Mouse (Mus musculus) forebrain, embryonic 13.5 days (tissue): ENCODE measurements at regions not wholly inside any gene's neighbourhood (a gene's known extent, or its start where the extent isn't known, plus 50 kb on each side); places are given as distances from the start of the nearest gene placed in this dataset.

Source experiments
- ATAC-seq: fragments of 200-750 bp; cut with Nextera tagmentation; 2 replicates; pipeline ENCODE4 v1.8.0; 2017
- H3K27ac ChIP-seq: fragments of 300-500 bp; sonication (generic); 2 replicates; pipeline ENCODE4 v1.5.1; 2015; ENCODE audit warnings: inconsistent platforms, mild to moderate bottlenecking, moderate library complexity
- H3K27me3 ChIP-seq: fragments of 300-500 bp; sonication (generic); 2 replicates; pipeline ENCODE4 v1.6.1; 2015; ENCODE audit warnings: mild to moderate bottlenecking, inconsistent platforms
- H3K36me3 ChIP-seq: fragments of 300-500 bp; sonication (generic); 2 replicates; pipeline ENCODE4 v1.6.1; 2015; ENCODE audit warnings: mild to moderate bottlenecking, inconsistent platforms; ENCODE audit not compliant: poor library complexity, severe bottlenecking
- H3K4me1 ChIP-seq: fragments of 300-500 bp; sonication (generic); 2 replicates; pipeline ENCODE4 v1.6.1; 2015; ENCODE audit warnings: inconsistent platforms
- H3K4me2 ChIP-seq: fragments of 300-500 bp; sonication (generic); 2 replicates; pipeline ENCODE4 v1.6.1; 2015; ENCODE audit warnings: inconsistent platforms, mild to moderate bottlenecking, moderate library complexity
- H3K4me3 ChIP-seq: fragments of 300-500 bp; sonication (generic); 2 replicates; pipeline ENCODE4 v1.5.1; 2015; ENCODE audit warnings: mild to moderate bottlenecking, inconsistent platforms
- H3K9ac ChIP-seq: fragments of 300-500 bp; sonication (generic); 2 replicates; pipeline ENCODE4 v1.6.1; 2015; ENCODE audit warnings: mild to moderate bottlenecking, inconsistent platforms
- H3K9me3 ChIP-seq: fragments of 300-500 bp; sonication (generic); replicated peaks from 2 replicates; pipeline ENCODE4 v1.6.1; 2016; ENCODE audit warnings: inconsistent platforms
- WGBS: fragments of 180-500 bp; shearing (Covaris S2); methylation state at CpG from one replicate; pipeline ENCODE4 v1.1.7; 2015; 5-methylcytosine and 5-hydroxymethylcytosine counted together

DNA sequence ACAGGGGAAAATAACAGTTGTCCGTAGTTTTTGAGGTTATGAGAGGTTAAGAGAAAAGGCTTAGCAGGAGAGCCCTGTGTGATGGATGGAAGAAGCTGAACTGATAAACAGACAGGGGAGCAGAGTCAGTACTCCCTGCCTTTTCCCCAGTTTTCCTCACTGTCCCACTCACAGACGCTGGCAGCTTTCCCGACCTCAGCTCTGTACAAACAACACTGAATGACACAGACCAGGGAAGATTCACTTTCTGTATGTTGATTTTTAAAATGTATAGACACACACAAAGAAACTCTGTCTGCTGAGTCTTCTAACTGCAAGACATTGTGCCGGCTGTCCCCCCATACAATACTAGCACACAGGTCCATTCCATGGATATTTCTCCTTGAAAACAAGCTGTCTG, 60.3 kb upstream of the Gpc5 start:
- Histone ChIP-seq H3K9me3 (no peaks in the 10 kb centered on the region), H3K4me3 (no peak overlapping the region), H3K27ac (no peak overlapping the region), H3K9ac (no peak overlapping the region), H3K4me1 (no peaks in the 10 kb centered on the region), H3K4me2 (no peak overlapping the region), H3K27me3 (no peaks in the 10 kb centered on the region), H3K36me3 (no peaks in the 10 kb centered on the region)
- WGBS, result 66% methylated on average over 4 of the region's 4 CpGs
- ATAC-seq, result no peak

DNA sequence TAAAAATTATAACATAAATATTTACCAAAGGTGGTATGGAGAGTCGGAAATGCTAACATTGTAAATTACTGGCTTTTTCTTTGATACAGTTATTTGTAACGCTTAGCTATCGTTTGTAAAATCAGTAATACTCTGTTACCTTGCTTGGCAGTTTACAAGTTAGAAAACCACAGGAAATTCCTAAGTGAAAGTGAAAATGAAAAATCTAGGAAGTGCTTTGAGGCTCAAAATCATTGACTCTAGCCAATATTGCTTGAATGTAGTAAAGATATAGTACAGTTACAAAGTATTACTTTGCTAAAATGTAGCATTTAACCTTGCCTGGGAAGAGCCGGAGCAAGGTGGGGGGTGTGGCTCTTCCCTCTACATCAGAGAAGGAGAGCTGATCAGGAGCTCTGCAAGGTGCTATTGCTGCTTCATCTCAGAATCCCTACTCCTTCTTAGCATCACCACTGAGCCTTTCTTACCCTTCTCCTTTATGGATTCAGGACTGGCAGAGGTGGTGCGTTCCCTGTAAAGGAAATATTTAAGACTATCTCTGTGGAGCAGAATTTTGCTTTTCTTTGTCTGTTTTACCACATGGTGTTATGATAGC, 58.5 kb upstream of the Gpc5 start:
- 93% methylated on average over 5 of the region's 5 CpGs for WGBS
- H3K4me1 ChIP-seq, result no peaks in the 10 kb centered on the region
- H3K27ac ChIP-seq, result no peak overlapping the region
- H3K4me2 ChIP-seq, result no peak overlapping the region
- H3K4me3 ChIP-seq, result no peak overlapping the region
- H3K9ac ChIP-seq, result no peak overlapping the region
- no peak for ATAC-seq
- no peaks in the 10 kb centered on the region for H3K9me3 ChIP-seq
- no peaks in the 10 kb centered on the region for H3K27me3 ChIP-seq
- H3K36me3 ChIP-seq, result no peaks in the 10 kb centered on the region

DNA sequence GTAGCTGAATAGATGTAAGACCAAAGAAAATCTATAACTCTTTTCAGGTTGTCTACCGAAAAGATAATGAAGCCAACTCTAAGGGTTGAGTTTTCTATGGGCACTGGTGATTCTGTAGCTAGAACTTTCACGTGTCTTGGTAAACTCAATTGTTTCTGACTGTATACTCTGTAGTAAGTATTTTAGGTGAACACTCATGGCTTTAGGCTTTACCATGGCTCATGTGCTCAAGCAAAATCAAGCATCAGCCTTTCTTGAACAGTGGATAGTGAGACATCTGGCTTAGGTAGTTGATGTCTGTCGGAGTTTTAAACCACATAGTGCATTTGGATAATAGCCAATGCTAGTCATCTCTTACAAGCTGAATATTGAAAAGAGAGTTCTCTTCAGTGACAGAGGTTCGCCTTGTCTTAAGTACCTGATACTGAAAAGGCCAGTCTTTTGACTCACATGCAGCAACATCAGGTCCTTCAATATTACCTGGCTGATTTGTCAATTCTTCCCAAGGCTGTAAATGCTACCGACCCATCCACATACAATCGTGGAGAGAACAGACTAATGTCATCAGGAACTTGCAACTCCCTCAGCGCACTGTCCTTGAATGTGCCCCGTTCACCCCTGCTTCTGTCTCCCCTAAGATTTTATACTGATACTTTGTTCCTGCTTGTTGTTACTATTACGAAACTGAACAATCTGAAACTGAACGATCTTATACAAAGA, 57.1 kb upstream of the Gpc5 start:
- 91% methylated on average over 10 of the region's 10 CpGs for whole genome bisulfite sequencing
- H3K9me3 ChIP-seq, result no peaks in the 10 kb centered on the region

DNA sequence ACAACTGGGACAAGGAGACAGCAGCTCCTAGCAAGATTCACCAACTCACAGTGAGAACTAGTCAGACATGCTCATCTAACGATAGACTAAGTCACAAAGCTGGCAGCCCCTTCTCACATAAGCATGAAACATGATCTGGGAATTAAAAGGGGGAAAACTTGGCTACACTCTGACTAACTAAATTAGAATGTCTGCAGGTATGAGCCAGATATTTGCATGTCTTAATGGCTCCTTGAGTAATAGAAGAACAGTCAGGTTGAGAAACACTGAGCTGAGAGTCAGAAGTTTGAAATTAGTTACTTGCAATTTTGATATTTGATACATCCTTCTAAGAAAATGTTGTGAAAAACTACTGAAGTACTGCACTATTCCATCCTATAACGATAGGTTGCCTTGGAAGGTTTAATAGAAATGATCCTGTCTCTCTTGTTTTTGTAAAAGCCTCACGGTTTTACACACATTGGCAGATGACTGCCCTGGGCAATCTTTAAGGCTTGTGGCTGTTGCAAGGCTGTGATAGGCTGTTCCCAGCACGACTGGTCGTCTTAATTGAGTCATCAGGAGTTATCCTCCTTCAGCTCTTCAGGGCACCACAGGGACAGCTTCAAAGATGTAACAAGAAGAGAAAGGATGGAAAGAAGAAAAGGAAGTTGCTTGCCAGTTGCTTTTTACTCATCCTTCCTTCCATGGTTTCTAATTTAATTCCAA, 54.8 kb upstream of the Gpc5 start:
- 32% methylated on average over 5 of the region's 5 CpGs for WGBS
- no peak for ATAC-seq

More for the DNA sequence above, 57.1 kb upstream of the Gpc5 start:
- Histone ChIP-seq H3K4me2 (no peak overlapping the region), H3K27ac (no peak overlapping the region), H3K36me3 (no peaks in the 10 kb centered on the region), H3K27me3 (peaks cover 5% of the 10 kb centered on the region; the same call in 1 of the 2 replicates), H3K9ac (no peak overlapping the region), H3K4me1 (0 out of 2 replicates have a peak, but pooled peaks cover under 1% of the 10 kb centered on the region), H3K4me3 (no peak overlapping the region)
- ATAC-seq, result no peak

DNA sequence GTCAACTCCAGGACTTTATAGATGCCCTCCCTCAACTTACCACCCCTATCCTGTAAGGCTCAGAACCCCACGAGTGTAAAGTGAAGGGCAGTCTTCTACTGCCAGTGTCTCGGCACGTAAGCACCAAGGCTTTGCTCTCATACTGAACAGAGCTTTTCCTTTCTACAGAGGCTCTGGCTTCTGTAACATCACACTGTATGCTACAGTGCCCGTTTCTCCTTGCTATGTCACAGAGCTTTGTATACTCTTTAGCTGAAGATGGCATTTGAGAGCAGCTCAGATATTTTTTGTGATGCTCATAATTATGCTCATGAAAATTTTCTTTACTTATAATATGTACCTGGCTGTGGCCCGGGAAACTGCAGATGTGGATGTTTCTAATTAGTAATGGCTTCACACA, 53.2 kb upstream of the Gpc5 start:
- Histone ChIP-seq H3K9me3 (no peaks in the 10 kb centered on the region), H3K4me3 (no peak overlapping the region), H3K9ac (no peak overlapping the region), H3K27me3 (peaks cover 5% of the 10 kb centered on the region; the same call in 1 of the 2 replicates), H3K4me2 (no peak overlapping the region), H3K36me3 (peaks cover 7% of the 10 kb centered on the region), H3K27ac (no peak overlapping the region), H3K4me1 (peaks cover 16% of the 10 kb centered on the region)
- WGBS, result 68% methylated on average over 5 of the region's 5 CpGs
- ATAC-seq, result no peak

More for the DNA sequence above, 54.8 kb upstream of the Gpc5 start:
- H3K4me2 ChIP-seq, result no peak overlapping the region
- H3K4me3 ChIP-seq, result no peak overlapping the region
- no peak overlapping the region for H3K27ac ChIP-seq
- no peaks in the 10 kb centered on the region for H3K9me3 ChIP-seq
- 0 out of 2 replicates have a peak, but pooled peaks cover 4% of the 10 kb centered on the region for H3K4me1 ChIP-seq
- H3K27me3 ChIP-seq, result peaks cover 5% of the 10 kb centered on the region; the same call in 1 of the 2 replicates
- no peaks in the 10 kb centered on the region for H3K36me3 ChIP-seq
- H3K9ac ChIP-seq, result no peak overlapping the region

DNA sequence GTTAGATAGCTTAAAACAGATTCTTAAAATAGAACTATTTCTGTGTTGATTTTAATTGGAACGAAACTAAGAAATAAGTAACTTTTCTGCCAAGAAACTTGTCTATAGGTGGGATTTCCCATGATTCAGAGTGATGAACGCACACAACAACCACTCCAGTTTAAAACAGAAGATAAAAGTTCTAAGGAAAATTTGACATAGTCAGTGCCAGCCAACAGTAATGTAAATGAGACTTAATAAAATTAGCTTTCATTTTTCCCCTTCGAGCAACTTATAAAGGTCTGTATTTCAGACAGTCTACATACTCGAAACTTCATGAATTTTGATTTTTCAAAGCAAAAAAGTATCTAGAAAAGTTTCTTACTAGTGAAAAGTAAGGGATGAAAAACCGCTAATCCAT, 52.5 kb upstream of the Gpc5 start:
- Histone ChIP-seq H3K4me3 (no peak overlapping the region), H3K9me3 (no peaks in the 10 kb centered on the region), H3K27ac (no peak overlapping the region), H3K4me2 (no peak overlapping the region), H3K36me3 (peaks cover 14% of the 10 kb centered on the region), H3K9ac (no peak overlapping the region), H3K27me3 (peaks cover 5% of the 10 kb centered on the region; the same call in 1 of the 2 replicates), H3K4me1 (peaks cover 23% of the 10 kb centered on the region)
- WGBS, result 78% methylated on average over 5 of the region's 5 CpGs
- ATAC-seq, result no peak

DNA sequence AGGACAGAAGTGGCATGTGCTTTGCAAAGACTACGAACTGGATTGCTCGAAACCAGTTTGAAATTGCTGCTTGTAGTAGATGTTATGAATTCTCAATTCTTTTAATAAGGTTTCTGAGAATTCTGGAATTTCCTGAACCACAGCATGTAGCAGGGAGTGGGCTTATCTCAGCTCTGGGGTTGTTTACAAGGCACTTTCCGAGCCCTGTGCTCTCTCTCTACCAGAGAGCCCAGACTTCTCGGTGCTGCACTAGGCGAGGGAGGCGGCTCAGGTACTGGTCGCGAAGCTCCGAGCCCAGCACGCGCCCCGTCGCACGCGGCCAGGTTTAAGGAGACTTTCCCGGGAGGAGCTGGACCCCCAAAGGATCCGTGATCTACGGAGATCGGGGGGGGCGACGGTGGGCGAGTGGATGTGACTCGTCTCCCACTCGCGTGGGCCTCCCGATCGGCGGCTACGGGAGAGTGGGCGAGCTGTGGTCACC, 51.9 kb upstream of the Gpc5 start:
- ATAC-seq, result peak; percentile 36
- peak overlapping the region; percentile 94 for H3K4me3 ChIP-seq
- peak overlapping the region; percentile 26; the same call in 1 of the 2 replicates for H3K27ac ChIP-seq
- peaks cover 5% of the 10 kb centered on the region; the same call in 1 of the 2 replicates for H3K27me3 ChIP-seq
- peak overlapping the region; percentile 99 for H3K9ac ChIP-seq
- H3K9me3 ChIP-seq, result no peaks in the 10 kb centered on the region
- peak overlapping the region; percentile 83 for H3K4me2 ChIP-seq
- H3K36me3 ChIP-seq, result peaks cover 20% of the 10 kb centered on the region
- H3K4me1 ChIP-seq, result peaks cover 29% of the 10 kb centered on the region
- 3% methylated on average over 27 of the region's 30 CpGs for WGBS

DNA sequence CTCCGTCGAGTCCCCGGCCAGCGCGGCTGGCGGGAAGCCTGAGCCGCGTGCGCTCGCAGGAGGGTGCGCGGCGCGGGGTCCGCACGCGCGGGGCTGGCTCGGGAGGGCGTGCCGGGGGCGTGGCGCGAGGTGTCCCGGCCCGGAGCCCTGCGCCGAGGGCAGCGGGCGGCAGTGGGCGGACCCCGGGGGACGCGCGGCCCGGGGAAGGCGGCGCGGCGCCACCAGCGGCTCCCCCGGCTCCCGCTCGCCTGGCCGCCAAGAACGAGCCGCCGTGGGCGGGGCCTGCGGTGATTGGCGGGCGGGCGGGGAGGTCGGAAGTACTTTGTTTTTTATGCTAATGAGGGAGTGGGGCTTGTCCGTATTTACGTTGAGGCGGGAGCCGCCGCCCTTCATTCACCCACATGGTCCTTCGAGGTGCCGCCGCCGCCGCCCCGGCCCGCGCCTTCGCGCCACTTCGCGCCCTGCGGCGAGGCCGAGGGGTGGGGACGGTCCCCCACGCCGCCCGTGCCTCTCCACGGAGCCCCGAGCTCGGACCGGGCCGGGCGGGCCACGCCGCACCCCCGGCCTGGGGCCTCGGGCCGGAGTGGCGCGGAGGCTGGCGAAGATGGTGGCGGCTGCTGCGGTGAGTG, 51.3 kb upstream of the Gpc5 start:
- Histone ChIP-seq H3K9ac (peak overlapping the region; percentile 99), H3K4me3 (peak overlapping the region; percentile 94), H3K27ac (peak overlapping the region; percentile 94), H3K36me3 (peaks cover 26% of the 10 kb centered on the region), H3K27me3 (peaks cover 5% of the 10 kb centered on the region; the same call in 1 of the 2 replicates), H3K4me1 (peaks cover 35% of the 10 kb centered on the region), H3K9me3 (no peaks in the 10 kb centered on the region), H3K4me2 (peak overlapping the region; percentile 83)
- peak; percentile 85 for ATAC-seq
- WGBS, result 0% methylated on average over 33 of the region's 94 CpGs

DNA sequence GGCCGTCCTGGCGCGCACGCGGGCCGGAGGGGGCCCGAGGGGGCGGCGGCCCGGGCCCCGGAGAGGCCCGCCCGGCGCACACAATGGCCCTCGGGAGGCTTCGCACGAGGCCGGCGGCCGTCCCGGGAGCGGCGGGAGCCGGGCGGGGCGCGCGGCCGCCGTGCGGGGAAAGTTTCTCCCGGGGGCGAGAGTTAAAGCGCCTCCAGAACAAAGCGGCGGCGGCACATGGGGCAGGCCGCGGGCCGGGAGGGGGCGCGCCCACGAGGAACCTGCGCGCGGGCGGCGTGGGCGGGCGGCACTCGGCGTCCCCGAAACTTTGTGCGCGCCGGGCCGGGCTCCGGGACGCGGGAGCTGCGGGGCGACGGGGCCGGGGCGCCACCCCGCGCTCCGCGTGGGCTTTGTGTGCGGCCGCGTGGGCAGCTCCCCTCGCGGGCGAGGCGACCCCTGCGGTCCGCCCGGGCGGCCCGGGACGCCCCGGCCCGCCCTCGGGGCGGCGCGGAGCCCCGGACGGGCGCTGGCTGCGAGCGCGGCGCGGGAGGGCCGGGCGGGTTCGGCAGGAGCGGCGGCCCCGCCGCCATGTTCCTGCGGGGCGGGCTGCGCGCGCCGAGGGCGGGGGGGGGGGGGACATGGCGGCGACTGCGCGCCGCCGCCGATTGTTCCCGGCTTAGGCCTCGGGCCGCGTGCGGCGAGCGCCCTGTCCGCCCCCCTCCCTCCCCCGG, 50.5 kb upstream of the Gpc5 start:
- Histone ChIP-seq H3K9me3 (no peaks in the 10 kb centered on the region), H3K27me3 (peaks cover 5% of the 10 kb centered on the region; the same call in 1 of the 2 replicates), H3K9ac (peak overlapping the region; percentile 99), H3K4me3 (peak overlapping the region; percentile 94), H3K4me2 (peak overlapping the region; percentile 83), H3K27ac (peak overlapping the region; percentile 94), H3K36me3 (peaks cover 31% of the 10 kb centered on the region), H3K4me1 (peaks cover 40% of the 10 kb centered on the region)
- WGBS, result 2% methylated on average over 53 of the region's 126 CpGs
- ATAC-seq, result peak; percentile 52

DNA sequence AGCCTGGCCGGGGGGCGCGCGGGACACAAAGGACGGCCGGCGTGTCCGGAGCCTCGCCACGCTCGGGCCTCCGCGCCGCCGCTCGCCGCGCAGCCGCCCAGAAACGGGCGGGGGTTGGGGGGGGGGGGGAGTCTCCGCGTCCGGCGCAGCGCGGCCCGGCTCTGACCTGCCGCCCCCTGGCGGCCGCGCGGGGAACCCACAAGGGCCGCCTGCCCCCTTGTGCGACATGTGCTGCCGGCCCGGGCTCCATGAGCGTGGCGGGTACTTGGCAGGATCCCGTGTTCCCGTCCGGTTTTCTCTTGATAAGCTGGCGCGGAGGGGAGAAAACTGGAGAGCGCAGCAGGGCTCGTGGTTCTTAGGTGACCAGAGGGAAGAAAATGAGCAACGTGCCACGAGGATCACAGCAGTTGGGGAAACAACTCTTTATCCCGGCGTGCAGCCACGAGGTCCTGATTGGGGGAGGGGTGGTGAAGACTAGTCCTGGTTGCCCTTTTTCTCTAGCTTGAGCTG, 49.9 kb upstream of the Gpc5 start:
- ATAC-seq, result peak; percentile 85
- Histone ChIP-seq H3K27me3 (peaks cover 5% of the 10 kb centered on the region; the same call in 1 of the 2 replicates), H3K9ac (peak overlapping the region; percentile 99), H3K36me3 (peaks cover 37% of the 10 kb centered on the region), H3K4me2 (peak overlapping the region; percentile 61), H3K27ac (peak overlapping the region; percentile 94), H3K4me1 (peaks cover 40% of the 10 kb centered on the region), H3K9me3 (no peaks in the 10 kb centered on the region), H3K4me3 (peak overlapping the region; percentile 94)
- 0% methylated on average over 24 of the region's 51 CpGs for WGBS
